Mouse (Mus musculus): ENCODE data around the gene Chn1. TPM values are rescaled to one million over a fixed set of nuclear protein-coding genes. Genes with fewer than 3 reads are reported as not detected.

Chn1 gene
- polyA plus RNA-seq, 1 experiment, result 3.1 TPM

- no peak overlapping the region for H3K4me3 ChIP-seq (ENCODE audit: control insufficient read depth, insufficient read depth, low read length)
- no peak overlapping the region for H3K27ac ChIP-seq (ENCODE audit: control insufficient read depth, insufficient read depth, low read length)
- no peaks in the 10 kb centered on the region for H3K27me3 ChIP-seq (ENCODE audit: control insufficient read depth, insufficient read depth, low read length)
- WGBS, result 84% methylated on average over 2 of the region's 2 CpGs
- no peaks in the 10 kb centered on the region for H3K4me1 ChIP-seq (replicated peaks; ENCODE audit: control insufficient read depth, insufficient read depth, low read length)
- H3K36me3 ChIP-seq (ENCODE audit: control insufficient read depth, insufficient read depth, low read length), result no peaks in the 10 kb centered on the region
- no peak for DNase-seq
- TF ChIP-seq CTCF (IDR thresholded peaks at IDR 0.05; ENCODE audit: borderline replicate concordance, control insufficient read depth, extremely low read depth, insufficient read depth, low read length, poor library complexity) (no peak), POLR2A (IDR thresholded peaks at IDR 0.05; ENCODE audit: control insufficient read depth, extremely low read depth, insufficient read depth, low read length, poor library complexity) (no peak)
These were observed 168.0 kb downstream of the Chn1 start for GRCm38 (mm10) chr2:73607146-73607545.

GRCm38 (mm10) chr2:73606616-73607015, 168.5 kb downstream of the Chn1 start:
- Histone ChIP-seq H3K27me3 (ENCODE audit: control insufficient read depth, insufficient read depth, low read length) (no peaks in the 10 kb centered on the region), H3K4me3 (ENCODE audit: control insufficient read depth, insufficient read depth, low read length) (no peak overlapping the region), H3K27ac (ENCODE audit: control insufficient read depth, insufficient read depth, low read length) (no peak overlapping the region), H3K4me1 (replicated peaks; ENCODE audit: control insufficient read depth, insufficient read depth, low read length) (no peaks in the 10 kb centered on the region), H3K36me3 (ENCODE audit: control insufficient read depth, insufficient read depth, low read length) (no peaks in the 10 kb centered on the region)
- DNase-seq, result no peak
- WGBS, result 98% methylated on average over 6 of the region's 6 CpGs
- TF ChIP-seq POLR2A (IDR thresholded peaks at IDR 0.05; ENCODE audit: control insufficient read depth, extremely low read depth, insufficient read depth, low read length, poor library complexity) (no peak), CTCF (IDR thresholded peaks at IDR 0.05; ENCODE audit: borderline replicate concordance, control insufficient read depth, extremely low read depth, insufficient read depth, low read length, poor library complexity) (no peak)

GRCm38 (mm10) chr2:73605077-73605476, 170.1 kb downstream of the Chn1 start:
- H3K36me3 ChIP-seq (ENCODE audit: control insufficient read depth, insufficient read depth, low read length), result no peaks in the 10 kb centered on the region
- H3K4me1 ChIP-seq (replicated peaks; ENCODE audit: control insufficient read depth, insufficient read depth, low read length), result no peaks in the 10 kb centered on the region
- H3K27me3 ChIP-seq (ENCODE audit: control insufficient read depth, insufficient read depth, low read length), result no peaks in the 10 kb centered on the region
- H3K27ac ChIP-seq (ENCODE audit: control insufficient read depth, insufficient read depth, low read length), result no peak overlapping the region
- no peak overlapping the region for H3K4me3 ChIP-seq (ENCODE audit: control insufficient read depth, insufficient read depth, low read length)
- TF ChIP-seq POLR2A (IDR thresholded peaks at IDR 0.05; ENCODE audit: control insufficient read depth, extremely low read depth, insufficient read depth, low read length, poor library complexity) (no peak), CTCF (IDR thresholded peaks at IDR 0.05; ENCODE audit: borderline replicate concordance, control insufficient read depth, extremely low read depth, insufficient read depth, low read length, poor library complexity) (no peak)
- no peak for DNase-seq
- WGBS, result 83% methylated on average over 8 of the region's 8 CpGs

GRCm38 (mm10) chr2:73604579-73604978, 170.6 kb downstream of the Chn1 start:
- no peaks in the 10 kb centered on the region for H3K36me3 ChIP-seq (ENCODE audit: control insufficient read depth, insufficient read depth, low read length)
- no peak for TF ChIP-seq POLR2A (IDR thresholded peaks at IDR 0.05; ENCODE audit: control insufficient read depth, extremely low read depth, insufficient read depth, low read length, poor library complexity)
- TF ChIP-seq CTCF (IDR thresholded peaks at IDR 0.05; ENCODE audit: borderline replicate concordance, control insufficient read depth, extremely low read depth, insufficient read depth, low read length, poor library complexity), result no peak
- no peaks in the 10 kb centered on the region for H3K4me1 ChIP-seq (replicated peaks; ENCODE audit: control insufficient read depth, insufficient read depth, low read length)
- no peaks in the 10 kb centered on the region for H3K27me3 ChIP-seq (ENCODE audit: control insufficient read depth, insufficient read depth, low read length)
- DNase-seq, result no peak
- H3K27ac ChIP-seq (ENCODE audit: control insufficient read depth, insufficient read depth, low read length), result no peak overlapping the region
- no peak overlapping the region for H3K4me3 ChIP-seq (ENCODE audit: control insufficient read depth, insufficient read depth, low read length)
- 87% methylated on average over 2 of the region's 2 CpGs for WGBS

- Histone ChIP-seq H3K27me3 (ENCODE audit: control insufficient read depth, insufficient read depth, low read length) (no peaks in the 10 kb centered on the region), H3K36me3 (ENCODE audit: control insufficient read depth, insufficient read depth, low read length) (no peaks in the 10 kb centered on the region), H3K27ac (ENCODE audit: control insufficient read depth, insufficient read depth, low read length) (no peak overlapping the region), H3K4me3 (ENCODE audit: control insufficient read depth, insufficient read depth, low read length) (no peak overlapping the region), H3K4me1 (replicated peaks; ENCODE audit: control insufficient read depth, insufficient read depth, low read length) (no peaks in the 10 kb centered on the region)
- TF ChIP-seq CTCF (IDR thresholded peaks at IDR 0.05; ENCODE audit: borderline replicate concordance, control insufficient read depth, extremely low read depth, insufficient read depth, low read length, poor library complexity) (no peak), POLR2A (IDR thresholded peaks at IDR 0.05; ENCODE audit: control insufficient read depth, extremely low read depth, insufficient read depth, low read length, poor library complexity) (no peak)
- no peak for DNase-seq
- 84% methylated on average over 2 of the region's 2 CpGs for WGBS
These were observed 174.5 kb downstream of the Chn1 start for GRCm38 (mm10) chr2:73600650-73601049.

GRCm38 (mm10) chr2:73597772-73598171, 177.4 kb downstream of the Chn1 start:
- TF ChIP-seq CTCF (IDR thresholded peaks at IDR 0.05; ENCODE audit: borderline replicate concordance, control insufficient read depth, extremely low read depth, insufficient read depth, low read length, poor library complexity) (no peak), POLR2A (IDR thresholded peaks at IDR 0.05; ENCODE audit: control insufficient read depth, extremely low read depth, insufficient read depth, low read length, poor library complexity) (no peak)
- no peaks in the 10 kb centered on the region for H3K36me3 ChIP-seq (ENCODE audit: control insufficient read depth, insufficient read depth, low read length)
- no peaks in the 10 kb centered on the region for H3K4me1 ChIP-seq (replicated peaks; ENCODE audit: control insufficient read depth, insufficient read depth, low read length)
- H3K4me3 ChIP-seq (ENCODE audit: control insufficient read depth, insufficient read depth, low read length), result no peak overlapping the region
- 60% methylated on average over 11 of the region's 11 CpGs for WGBS
- DNase-seq, result no peak
- H3K27me3 ChIP-seq (ENCODE audit: control insufficient read depth, insufficient read depth, low read length), result no peaks in the 10 kb centered on the region
- H3K27ac ChIP-seq (ENCODE audit: control insufficient read depth, insufficient read depth, low read length), result no peak overlapping the region

GRCm38 (mm10) chr2:73596786-73597185, 178.4 kb downstream of the Chn1 start:
- no peak overlapping the region for H3K4me3 ChIP-seq (ENCODE audit: control insufficient read depth, insufficient read depth, low read length)
- H3K36me3 ChIP-seq (ENCODE audit: control insufficient read depth, insufficient read depth, low read length), result no peaks in the 10 kb centered on the region
- WGBS, result 44% methylated on average over 9 of the region's 9 CpGs
- DNase-seq, result no peak
- no peak overlapping the region for H3K27ac ChIP-seq (ENCODE audit: control insufficient read depth, insufficient read depth, low read length)
- TF ChIP-seq POLR2A (IDR thresholded peaks at IDR 0.05; ENCODE audit: control insufficient read depth, extremely low read depth, insufficient read depth, low read length, poor library complexity) (no peak), CTCF (IDR thresholded peaks at IDR 0.05; ENCODE audit: borderline replicate concordance, control insufficient read depth, extremely low read depth, insufficient read depth, low read length, poor library complexity) (no peak)
- H3K27me3 ChIP-seq (ENCODE audit: control insufficient read depth, insufficient read depth, low read length), result no peaks in the 10 kb centered on the region
- no peaks in the 10 kb centered on the region for H3K4me1 ChIP-seq (replicated peaks; ENCODE audit: control insufficient read depth, insufficient read depth, low read length)

All from thymus, adult 2 months (tissue).